Mouse (Mus musculus): Measurements from ENCODE around the gene Slc26a3. TPM values are rescaled to one million over a fixed set of nuclear protein-coding genes. Genes with fewer than 3 reads are reported as not detected.
A peak's percentile ranks its signal among the peaks of the same experiment; 100 is the strongest.

The Slc26a3 gene
- total and polyA plus RNA-seq, 2 experiments from 2014 or later = 0.05 TPM; not detected in 1

DNA sequence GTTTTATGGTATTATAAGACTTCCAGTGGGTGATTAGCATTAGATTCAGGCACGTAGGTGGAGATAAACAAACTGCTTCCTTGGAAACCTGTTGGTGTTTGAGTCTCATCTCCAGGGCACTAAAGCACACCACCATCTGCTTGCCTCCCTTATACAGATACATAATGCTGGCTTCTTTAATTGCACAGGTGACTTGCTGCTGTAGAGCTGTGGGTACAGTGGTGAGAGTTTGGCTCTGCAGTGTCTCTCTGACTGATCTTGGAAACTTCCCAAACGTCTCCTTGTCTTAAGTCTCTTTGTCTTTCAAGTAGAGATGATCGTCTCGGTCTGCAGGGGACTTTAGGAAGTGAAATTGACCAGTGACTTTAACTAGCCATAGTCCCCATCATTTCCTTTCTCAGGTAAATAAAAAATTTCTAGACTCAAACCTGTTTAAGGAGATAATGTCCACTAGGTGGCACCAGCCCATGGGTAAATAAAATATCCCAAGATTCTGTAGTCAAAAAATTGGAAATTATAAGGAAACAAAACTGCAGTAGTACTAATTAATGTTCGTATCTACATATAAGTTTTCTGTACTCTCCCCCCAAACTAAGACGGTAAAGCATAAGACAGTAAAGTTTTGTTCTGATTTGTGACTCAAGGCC lies 117.2 kb downstream of the Slc26a3 start:
- TF ChIP-seq CTCF (IDR thresholded peaks at IDR 0.05; ENCODE audit: low read depth) = peak; percentile 69
- 35% methylated on average over 6 of the region's 6 CpGs for WGBS
- ATAC-seq (no peak), DNase-seq (ENCODE audit: low spot score) (peak; percentile 79)
- H3K27me3 ChIP-seq (ENCODE audit: insufficient read depth, low read length) = no peaks in the 10 kb centered on the region
- H3K27ac ChIP-seq = no peak overlapping the region
- no peak overlapping the region for H3K4me3 ChIP-seq (ENCODE audit: low read length)
- no peaks in the 10 kb centered on the region for H3K4me1 ChIP-seq (ENCODE audit: insufficient read depth, low read length)
- H3K9me3 ChIP-seq (ENCODE audit: low read length) = no peaks in the 10 kb centered on the region
- no peaks in the 10 kb centered on the region for H3K36me3 ChIP-seq (ENCODE audit: insufficient read depth, low read length)
- no peak overlapping the region for H3K9ac ChIP-seq (replicated peaks; ENCODE audit: low read length)
- H3K4me2 ChIP-seq (ENCODE audit: low read depth, low read length) = no peak overlapping the region

DNA sequence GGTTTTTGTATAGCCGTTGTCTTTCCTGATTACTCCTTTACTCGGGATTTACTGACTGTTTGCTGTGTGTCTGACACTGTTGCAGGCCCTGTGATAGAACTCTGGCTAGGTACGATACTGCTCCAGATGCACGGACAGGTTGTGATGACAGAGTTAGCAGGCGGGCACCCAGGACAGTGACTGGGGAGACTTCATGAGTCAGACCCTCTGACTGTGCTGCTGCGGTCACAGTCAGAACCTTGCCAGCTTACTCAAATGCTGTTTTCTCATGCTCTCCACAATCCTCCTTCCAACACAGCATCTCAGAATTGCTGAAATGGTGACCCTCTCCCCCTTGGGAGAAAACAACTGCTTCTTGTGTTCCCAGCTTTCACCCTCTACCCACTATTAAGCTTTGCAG lies 117.8 kb downstream of the Slc26a3 start:
- WGBS = 88% methylated on average over 6 of the region's 6 CpGs
- Histone ChIP-seq H3K9ac (replicated peaks; ENCODE audit: low read length) (no peak overlapping the region), H3K4me2 (ENCODE audit: low read depth, low read length) (no peak overlapping the region)

GRCm38 (mm10) chr12:31511218-31511617 lies 120.5 kb downstream of the Slc26a3 start:
- 67% methylated on average over 5 of the region's 5 CpGs for WGBS
- Histone ChIP-seq H3K9me3 (ENCODE audit: low read length) (no peaks in the 10 kb centered on the region), H3K4me2 (ENCODE audit: low read depth, low read length) (no peak overlapping the region), H3K9ac (replicated peaks; ENCODE audit: low read length) (no peak overlapping the region), H3K4me1 (ENCODE audit: insufficient read depth, low read length) (no peaks in the 10 kb centered on the region), H3K36me3 (ENCODE audit: insufficient read depth, low read length) (no peaks in the 10 kb centered on the region), H3K27ac (no peak overlapping the region), H3K27me3 (ENCODE audit: insufficient read depth, low read length) (no peaks in the 10 kb centered on the region), H3K4me3 (ENCODE audit: low read length) (no peak overlapping the region)
- TF ChIP-seq CTCF (IDR thresholded peaks at IDR 0.05; ENCODE audit: low read depth) = no peak
- ATAC-seq = no peak
- no peak for DNase-seq (ENCODE audit: low spot score)

More for the DNA sequence above, 117.8 kb downstream of the Slc26a3 start:
- TF ChIP-seq CTCF (IDR thresholded peaks at IDR 0.05; ENCODE audit: low read depth) = no peak
- Histone ChIP-seq H3K27me3 (ENCODE audit: insufficient read depth, low read length) (no peaks in the 10 kb centered on the region), H3K4me3 (ENCODE audit: low read length) (no peak overlapping the region), H3K9me3 (ENCODE audit: low read length) (no peaks in the 10 kb centered on the region), H3K27ac (no peak overlapping the region), H3K4me1 (ENCODE audit: insufficient read depth, low read length) (no peaks in the 10 kb centered on the region), H3K36me3 (ENCODE audit: insufficient read depth, low read length) (no peaks in the 10 kb centered on the region)
- no peak for DNase-seq (ENCODE audit: low spot score)
- ATAC-seq = no peak

GRCm38 (mm10) chr12:31512634-31513411 lies 122.2 kb downstream of the Slc26a3 start:
- H3K4me3 ChIP-seq (ENCODE audit: low read length) = no peak overlapping the region
- no peak overlapping the region for H3K4me2 ChIP-seq (ENCODE audit: low read depth, low read length)
- no peaks in the 10 kb centered on the region for H3K27me3 ChIP-seq (ENCODE audit: insufficient read depth, low read length)
- no peak for ATAC-seq
- no peak overlapping the region for H3K9ac ChIP-seq (replicated peaks; ENCODE audit: low read length)
- H3K9me3 ChIP-seq (ENCODE audit: low read length) = no peaks in the 10 kb centered on the region
- 91% methylated on average over 14 of the region's 14 CpGs for WGBS
- no peak for TF ChIP-seq CTCF (IDR thresholded peaks at IDR 0.05; ENCODE audit: low read depth)
- no peak for DNase-seq (ENCODE audit: low spot score)
- H3K4me1 ChIP-seq (ENCODE audit: insufficient read depth, low read length) = no peaks in the 10 kb centered on the region
- no peaks in the 10 kb centered on the region for H3K36me3 ChIP-seq (ENCODE audit: insufficient read depth, low read length)
- H3K27ac ChIP-seq = no peak overlapping the region

GRCm38 (mm10) chr12:31513724-31514503 lies 123.2 kb downstream of the Slc26a3 start:
- no peaks in the 10 kb centered on the region for H3K9me3 ChIP-seq (ENCODE audit: low read length)
- no peaks in the 10 kb centered on the region for H3K36me3 ChIP-seq (ENCODE audit: insufficient read depth, low read length)
- H3K27ac ChIP-seq = no peak overlapping the region
- no peak for TF ChIP-seq CTCF (IDR thresholded peaks at IDR 0.05; ENCODE audit: low read depth)
- H3K9ac ChIP-seq (replicated peaks; ENCODE audit: low read length) = no peak overlapping the region
- 73% methylated on average over 6 of the region's 6 CpGs for WGBS
- H3K27me3 ChIP-seq (ENCODE audit: insufficient read depth, low read length) = no peaks in the 10 kb centered on the region
- ATAC-seq (no peak), DNase-seq (ENCODE audit: low spot score) (no peak)
- no peaks in the 10 kb centered on the region for H3K4me1 ChIP-seq (ENCODE audit: insufficient read depth, low read length)
- no peak overlapping the region for H3K4me3 ChIP-seq (ENCODE audit: low read length)
- no peak overlapping the region for H3K4me2 ChIP-seq (ENCODE audit: low read depth, low read length)

- H3K4me2 ChIP-seq (ENCODE audit: low read depth, low read length) = no peak overlapping the region
- H3K27ac ChIP-seq = no peak overlapping the region
- no peak overlapping the region for H3K9ac ChIP-seq (replicated peaks; ENCODE audit: low read length)
- H3K4me1 ChIP-seq (ENCODE audit: insufficient read depth, low read length) = no peaks in the 10 kb centered on the region
- no peak for TF ChIP-seq CTCF (IDR thresholded peaks at IDR 0.05; ENCODE audit: low read depth)
- 52% methylated on average over 6 of the region's 6 CpGs for WGBS
- no peaks in the 10 kb centered on the region for H3K9me3 ChIP-seq (ENCODE audit: low read length)
- H3K4me3 ChIP-seq (ENCODE audit: low read length) = no peak overlapping the region
- no peak for ATAC-seq
- H3K36me3 ChIP-seq (ENCODE audit: insufficient read depth, low read length) = no peaks in the 10 kb centered on the region
- no peaks in the 10 kb centered on the region for H3K27me3 ChIP-seq (ENCODE audit: insufficient read depth, low read length)
- DNase-seq (ENCODE audit: low spot score) = peak; percentile 71
Measured at GRCm38 (mm10) chr12:31520119-31520518, 129.4 kb downstream of the Slc26a3 start.

Measured in hindbrain, postnatal 0 days (tissue).